Mouse (Mus musculus): ENCODE results near the gene Nrl. TPM values are rescaled to one million over a fixed set of nuclear protein-coding genes. Genes with fewer than 3 reads are reported as not detected.
A peak's percentile ranks its signal among the peaks of the same experiment; 100 is the strongest.

The Nrl gene
- polyA plus RNA-seq, 1 experiment from 2014 or later = 0.20 TPM

DNA sequence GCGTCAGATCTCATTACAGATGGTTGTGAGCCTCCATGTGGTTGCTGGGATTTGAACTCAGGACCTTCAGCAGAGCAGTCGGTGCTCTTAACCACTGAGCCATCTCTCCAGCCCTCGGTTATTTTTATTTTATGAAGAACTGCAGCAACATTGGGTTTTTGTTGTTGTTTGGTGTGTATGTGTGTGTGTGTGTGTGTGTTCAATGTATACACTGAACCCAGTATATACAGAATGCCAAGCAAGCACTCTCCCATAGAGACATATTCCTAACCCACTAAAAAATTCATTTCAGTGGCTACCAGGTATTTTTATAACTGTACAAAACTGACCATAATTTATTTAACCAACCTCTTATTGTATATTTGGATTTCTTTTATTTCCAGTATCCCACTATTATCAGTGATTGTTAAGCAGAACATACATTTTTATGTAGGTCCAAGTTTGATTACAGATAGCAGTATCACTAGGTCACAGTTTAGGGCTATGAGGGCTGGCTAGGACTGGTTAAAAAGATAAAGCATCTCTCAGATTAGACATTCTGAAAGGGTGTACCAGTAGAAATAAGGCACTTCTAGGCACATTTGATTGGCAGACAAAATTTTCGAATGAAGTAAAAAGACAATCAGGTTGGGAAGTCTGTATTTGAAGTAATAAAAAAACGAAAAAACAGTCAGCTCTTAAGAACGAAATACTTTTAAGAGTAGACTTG is 34.1 kb upstream of the Nrl start:
- 64% methylated on average over 6 of the region's 6 CpGs for WGBS

GRCm38 (mm10) chr14:55557587-55557986 is 32.8 kb upstream of the Nrl start:
- WGBS = 93% methylated on average over 3 of the region's 3 CpGs
- no peaks in the 10 kb centered on the region for H3K9me3 ChIP-seq (ENCODE audit: control insufficient read depth, low read length)
- no peak overlapping the region for H3K4me3 ChIP-seq (ENCODE audit: low read depth, low read length)
- no peak overlapping the region for H3K9ac ChIP-seq (replicated peaks; ENCODE audit: low read depth, low read length)
- no peak overlapping the region for H3K27ac ChIP-seq (ENCODE audit: low read depth, low read length)
- no peak overlapping the region for H3K4me2 ChIP-seq (ENCODE audit: low read depth, low read length)
- H3K4me1 ChIP-seq (ENCODE audit: control insufficient read depth, insufficient read depth, low read length) = peaks cover 16% of the 10 kb centered on the region
- H3K27me3 ChIP-seq (ENCODE audit: control insufficient read depth, insufficient read depth, low read length) = no peaks in the 10 kb centered on the region
- ATAC-seq (ENCODE audit: low read depth) = no peak
- H3K36me3 ChIP-seq (ENCODE audit: control insufficient read depth, insufficient read depth, low read length) = no peaks in the 10 kb centered on the region

More for the DNA sequence above, 34.1 kb upstream of the Nrl start:
- H3K9ac ChIP-seq (replicated peaks; ENCODE audit: low read depth, low read length) = no peak overlapping the region; the same call in 1 of the 2 replicates
- peaks cover 6% of the 10 kb centered on the region; the same call in 1 of the 2 replicates for H3K36me3 ChIP-seq (ENCODE audit: control insufficient read depth, insufficient read depth, low read length)
- peak overlapping the region; percentile 64 for H3K4me3 ChIP-seq (ENCODE audit: low read depth, low read length)
- no peaks in the 10 kb centered on the region for H3K9me3 ChIP-seq (ENCODE audit: control insufficient read depth, low read length)
- ATAC-seq (ENCODE audit: low read depth) = no peak
- no peak overlapping the region for H3K27ac ChIP-seq (ENCODE audit: low read depth, low read length)
- H3K4me1 ChIP-seq (ENCODE audit: control insufficient read depth, insufficient read depth, low read length) = peaks cover 16% of the 10 kb centered on the region
- peak overlapping the region; percentile 64 for H3K4me2 ChIP-seq (ENCODE audit: low read depth, low read length)
- no peaks in the 10 kb centered on the region for H3K27me3 ChIP-seq (ENCODE audit: control insufficient read depth, insufficient read depth, low read length)

GRCm38 (mm10) chr14:55557003-55557402 is 32.2 kb upstream of the Nrl start:
- Histone ChIP-seq H3K9me3 (ENCODE audit: control insufficient read depth, low read length) (no peaks in the 10 kb centered on the region), H3K27me3 (ENCODE audit: control insufficient read depth, insufficient read depth, low read length) (no peaks in the 10 kb centered on the region), H3K4me3 (ENCODE audit: low read depth, low read length) (no peak overlapping the region), H3K27ac (ENCODE audit: low read depth, low read length) (no peak overlapping the region), H3K4me2 (ENCODE audit: low read depth, low read length) (no peak overlapping the region), H3K36me3 (ENCODE audit: control insufficient read depth, insufficient read depth, low read length) (no peaks in the 10 kb centered on the region), H3K4me1 (ENCODE audit: control insufficient read depth, insufficient read depth, low read length) (peaks cover 14% of the 10 kb centered on the region), H3K9ac (replicated peaks; ENCODE audit: low read depth, low read length) (no peak overlapping the region)
- WGBS = 26% methylated on average over 5 of the region's 5 CpGs
- ATAC-seq (ENCODE audit: low read depth) = no peak

DNA sequence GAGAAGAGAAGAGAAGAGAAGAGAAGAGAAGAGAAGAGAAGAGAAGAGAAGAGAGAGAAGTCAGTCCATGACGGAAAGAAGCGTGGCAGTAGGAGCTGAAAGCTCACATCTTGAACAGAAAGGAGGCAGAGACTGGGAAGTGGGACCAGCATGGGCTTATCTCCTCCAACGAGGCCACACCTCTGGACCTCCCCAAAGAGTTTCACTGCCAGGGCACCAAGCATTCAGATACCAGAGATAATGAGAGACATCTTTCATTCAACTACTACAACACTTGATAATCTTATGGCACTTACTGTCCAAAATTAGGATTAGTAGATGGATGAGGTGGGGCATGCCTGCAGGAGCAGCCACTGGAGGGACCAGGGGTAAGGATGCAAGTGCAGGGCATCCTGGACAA is 31.0 kb upstream of the Nrl start:
- no peak overlapping the region for H3K27ac ChIP-seq (ENCODE audit: low read depth, low read length)
- H3K9me3 ChIP-seq (ENCODE audit: control insufficient read depth, low read length) = no peaks in the 10 kb centered on the region
- WGBS = 81% methylated on average over 3 of the region's 3 CpGs
- H3K9ac ChIP-seq (replicated peaks; ENCODE audit: low read depth, low read length) = no peak overlapping the region
- no peaks in the 10 kb centered on the region for H3K27me3 ChIP-seq (ENCODE audit: control insufficient read depth, insufficient read depth, low read length)
- H3K4me1 ChIP-seq (ENCODE audit: control insufficient read depth, insufficient read depth, low read length) = 0 out of 2 replicates have a peak, but pooled peaks cover 4% of the 10 kb centered on the region
- H3K36me3 ChIP-seq (ENCODE audit: control insufficient read depth, insufficient read depth, low read length) = no peaks in the 10 kb centered on the region
- H3K4me2 ChIP-seq (ENCODE audit: low read depth, low read length) = no peak overlapping the region
- no peak overlapping the region for H3K4me3 ChIP-seq (ENCODE audit: low read depth, low read length)
- ATAC-seq (ENCODE audit: low read depth) = no peak

DNA sequence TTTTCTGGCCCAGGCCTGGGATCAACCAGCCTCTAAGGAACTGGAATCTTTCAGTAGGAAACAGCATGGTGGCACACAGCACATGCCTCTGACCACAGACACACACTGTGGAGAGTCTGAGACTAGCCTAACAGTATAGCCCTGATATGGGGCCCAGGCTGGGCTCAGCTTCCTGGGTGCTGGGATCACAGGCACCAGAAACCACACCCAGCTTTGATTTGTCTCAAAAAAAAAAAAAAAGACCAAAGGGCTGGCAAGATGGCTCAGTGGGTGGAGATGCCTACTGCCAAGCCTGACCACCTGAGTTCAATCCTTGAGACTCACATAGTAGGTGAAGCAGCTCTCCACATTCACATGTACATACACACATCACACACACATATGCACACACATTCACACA is 29.9 kb upstream of the Nrl start:
- no peak overlapping the region for H3K27ac ChIP-seq (ENCODE audit: low read depth, low read length)
- H3K4me1 ChIP-seq (ENCODE audit: control insufficient read depth, insufficient read depth, low read length) = 0 out of 2 replicates have a peak, but pooled peaks cover 4% of the 10 kb centered on the region
- H3K9ac ChIP-seq (replicated peaks; ENCODE audit: low read depth, low read length) = no peak overlapping the region
- no peaks in the 10 kb centered on the region for H3K9me3 ChIP-seq (ENCODE audit: control insufficient read depth, low read length)
- no peaks in the 10 kb centered on the region for H3K27me3 ChIP-seq (ENCODE audit: control insufficient read depth, insufficient read depth, low read length)
- no peak overlapping the region for H3K4me2 ChIP-seq (ENCODE audit: low read depth, low read length)
- ATAC-seq (ENCODE audit: low read depth) = no peak
- no peaks in the 10 kb centered on the region for H3K36me3 ChIP-seq (ENCODE audit: control insufficient read depth, insufficient read depth, low read length)
- no peak overlapping the region for H3K4me3 ChIP-seq (ENCODE audit: low read depth, low read length)

GRCm38 (mm10) chr14:55551794-55552193 is 27.0 kb upstream of the Nrl start:
- Histone ChIP-seq H3K27ac (ENCODE audit: low read depth, low read length) (no peak overlapping the region), H3K27me3 (ENCODE audit: control insufficient read depth, insufficient read depth, low read length) (no peaks in the 10 kb centered on the region), H3K4me3 (ENCODE audit: low read depth, low read length) (no peak overlapping the region), H3K4me1 (ENCODE audit: control insufficient read depth, insufficient read depth, low read length) (no peaks in the 10 kb centered on the region), H3K9ac (replicated peaks; ENCODE audit: low read depth, low read length) (no peak overlapping the region), H3K4me2 (ENCODE audit: low read depth, low read length) (no peak overlapping the region), H3K9me3 (ENCODE audit: control insufficient read depth, low read length) (no peaks in the 10 kb centered on the region), H3K36me3 (ENCODE audit: control insufficient read depth, insufficient read depth, low read length) (0 out of 2 replicates have a peak, but pooled peaks cover 3% of the 10 kb centered on the region)
- ATAC-seq (ENCODE audit: low read depth) = no peak
- whole genome bisulfite sequencing = 90% methylated on average over 8 of the region's 8 CpGs

DNA sequence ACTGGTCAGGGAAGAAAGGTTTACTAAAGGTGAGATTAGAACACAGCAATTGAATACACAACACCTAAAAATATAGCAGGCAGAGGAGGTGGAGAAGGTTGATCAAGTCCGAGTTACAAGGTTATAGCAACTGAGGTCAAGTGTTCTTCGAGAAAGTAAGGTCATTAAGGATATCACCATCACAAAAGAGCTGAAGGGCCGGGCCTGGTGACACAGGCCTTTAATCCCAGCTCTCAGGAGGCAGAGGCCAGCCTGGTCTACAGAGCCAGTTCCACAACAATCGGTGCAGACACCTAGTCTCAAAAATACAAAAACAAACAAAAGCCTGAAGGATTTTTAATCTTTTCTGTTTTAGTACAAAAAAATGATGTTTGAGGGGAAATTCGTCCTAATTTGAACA is 26.6 kb upstream of the Nrl start:
- no peak overlapping the region for H3K4me3 ChIP-seq (ENCODE audit: low read depth, low read length)
- WGBS = 61% methylated on average over 5 of the region's 5 CpGs
- no peak overlapping the region for H3K27ac ChIP-seq (ENCODE audit: low read depth, low read length)
- H3K27me3 ChIP-seq (ENCODE audit: control insufficient read depth, insufficient read depth, low read length) = no peaks in the 10 kb centered on the region
- ATAC-seq (ENCODE audit: low read depth) = no peak
- H3K36me3 ChIP-seq (ENCODE audit: control insufficient read depth, insufficient read depth, low read length) = 0 out of 2 replicates have a peak, but pooled peaks cover 3% of the 10 kb centered on the region
- no peak overlapping the region for H3K4me2 ChIP-seq (ENCODE audit: low read depth, low read length)
- no peaks in the 10 kb centered on the region for H3K4me1 ChIP-seq (ENCODE audit: control insufficient read depth, insufficient read depth, low read length)
- H3K9me3 ChIP-seq (ENCODE audit: control insufficient read depth, low read length) = no peaks in the 10 kb centered on the region
- H3K9ac ChIP-seq (replicated peaks; ENCODE audit: low read depth, low read length) = no peak overlapping the region

DNA sequence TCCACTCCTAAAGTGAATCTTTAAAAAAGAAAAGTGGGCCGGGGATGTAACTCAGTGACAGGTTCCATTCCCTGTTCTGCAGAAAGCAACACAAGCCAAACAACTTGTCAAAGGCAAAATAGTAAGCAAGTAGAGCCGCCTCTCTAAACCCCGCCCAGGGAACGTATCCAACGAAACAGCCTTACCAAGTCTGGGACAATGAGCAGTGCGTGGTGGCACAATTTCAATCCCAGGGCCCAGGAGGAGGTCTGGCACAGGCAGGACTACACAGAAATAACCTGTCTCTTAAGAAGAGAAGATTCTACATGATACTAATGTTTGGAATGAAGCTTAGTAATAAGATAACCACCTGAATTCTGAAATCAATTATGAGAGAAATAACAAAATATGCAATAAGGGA is 25.4 kb upstream of the Nrl start:
- ATAC-seq (ENCODE audit: low read depth) = no peak
- Histone ChIP-seq H3K4me1 (ENCODE audit: control insufficient read depth, insufficient read depth, low read length) (no peaks in the 10 kb centered on the region), H3K4me3 (ENCODE audit: low read depth, low read length) (no peak overlapping the region), H3K4me2 (ENCODE audit: low read depth, low read length) (no peak overlapping the region), H3K36me3 (ENCODE audit: control insufficient read depth, insufficient read depth, low read length) (0 out of 2 replicates have a peak, but pooled peaks cover 3% of the 10 kb centered on the region), H3K9ac (replicated peaks; ENCODE audit: low read depth, low read length) (no peak overlapping the region), H3K27ac (ENCODE audit: low read depth, low read length) (no peak overlapping the region), H3K27me3 (ENCODE audit: control insufficient read depth, insufficient read depth, low read length) (no peaks in the 10 kb centered on the region), H3K9me3 (ENCODE audit: control insufficient read depth, low read length) (no peaks in the 10 kb centered on the region)
- WGBS = 85% methylated on average over 6 of the region's 6 CpGs

DNA sequence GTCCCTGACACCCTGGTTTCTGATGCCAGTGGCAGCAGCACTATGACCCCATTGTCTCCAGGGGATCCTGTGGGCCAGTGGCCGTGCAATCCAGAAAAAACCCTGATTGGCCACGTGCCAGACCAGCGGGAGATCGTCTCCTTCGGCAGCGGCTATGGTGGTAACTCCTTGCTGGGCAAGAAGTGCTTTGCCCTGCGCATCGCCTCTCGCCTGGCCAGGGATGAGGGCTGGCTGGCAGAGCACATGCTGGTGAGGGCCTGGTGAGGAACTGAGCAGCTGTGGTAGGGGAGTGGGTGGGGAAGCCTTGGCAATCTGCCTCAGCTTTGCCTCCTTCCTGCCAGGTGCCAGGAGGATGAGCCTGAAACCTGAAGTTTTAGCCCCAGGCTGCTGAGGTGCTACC is 19.6 kb upstream of the Nrl start:
- no peaks in the 10 kb centered on the region for H3K27me3 ChIP-seq (ENCODE audit: control insufficient read depth, insufficient read depth, low read length)
- no peak overlapping the region for H3K4me3 ChIP-seq (ENCODE audit: low read depth, low read length)
- H3K9ac ChIP-seq (replicated peaks; ENCODE audit: low read depth, low read length) = no peak overlapping the region
- 0 out of 2 replicates have a peak, but pooled peaks cover 3% of the 10 kb centered on the region for H3K36me3 ChIP-seq (ENCODE audit: control insufficient read depth, insufficient read depth, low read length)
- peaks cover 20% of the 10 kb centered on the region for H3K4me1 ChIP-seq (ENCODE audit: control insufficient read depth, insufficient read depth, low read length)
- H3K9me3 ChIP-seq (ENCODE audit: control insufficient read depth, low read length) = no peaks in the 10 kb centered on the region
- no peak overlapping the region for H3K27ac ChIP-seq (ENCODE audit: low read depth, low read length)
- H3K4me2 ChIP-seq (ENCODE audit: low read depth, low read length) = no peak overlapping the region
- ATAC-seq (ENCODE audit: low read depth) = no peak
- WGBS = 58% methylated on average over 9 of the region's 9 CpGs

All from neural tube, embryonic 14.5 days (tissue).